Mouse (Mus musculus): ENCODE results near the gene Tex45. TPM values are rescaled to one million over a fixed set of nuclear protein-coding genes. Genes with fewer than 3 reads are reported as not detected.
A peak's percentile ranks its signal among the peaks of the same experiment; 100 is the strongest.

The Tex45 gene
- total RNA-seq, 1 experiment, result not detected

- Histone ChIP-seq H3K9me3 (ENCODE audit: control insufficient read depth, insufficient read depth, low read depth, low read length) (no peaks in the 10 kb centered on the region), H3K4me3 (ENCODE audit: insufficient read depth in 1 of 2, low read depth in 1 of 2, low read length in 2 of 2, poor library complexity in 1 of 2, severe bottlenecking in 1 of 2) (peak overlapping the region; percentile 52 to 67), H3K36me3 (ENCODE audit: control insufficient read depth, insufficient read depth, low read length, poor library complexity, severe bottlenecking) (no peaks in the 10 kb centered on the region), H3K4me1 (ENCODE audit: control insufficient read depth in 2 of 2, insufficient read depth in 2 of 2, low read length in 2 of 2, poor library complexity in 1 of 2) (peaks cover 6 to 7% of the 10 kb centered on the region in 2 experiments; a peak in 3 of 4 replicates), H3K9ac (ENCODE audit: insufficient read depth, low read depth, low read length, poor library complexity, severe bottlenecking) (peak overlapping the region; percentile 38), H3K27ac (ENCODE audit: insufficient read depth, low read depth, low read length, poor library complexity, severe bottlenecking) (no peak overlapping the region)
- TF ChIP-seq CHD2 (IDR thresholded peaks at IDR 0.05; ENCODE audit: low read depth, low read length) (no peak), ZC3H11A (IDR thresholded peaks at IDR 0.05; ENCODE audit: borderline replicate concordance, low read depth, low read length) (no peak), MAFK (IDR thresholded peaks at IDR 0.05; ENCODE audit: insufficient read depth, low read depth, low read length) (no peak)
- in situ Hi-C loops (cut with MboI; ENCODE audit: low sequenced_read_pairs in 2 of 2, unreplicated experiment in 2 of 2), result no loop called here
- no peak for DNase-seq (ENCODE audit: low read depth, low spot score)
Observed at GRCm38 (mm10) chr8:3496428-3496748, 25.7 kb downstream of the Tex45 start.

GRCm38 (mm10) chr8:3498583-3498982 lies 27.9 kb downstream of the Tex45 start:
- Histone ChIP-seq H3K4me3 (ENCODE audit: insufficient read depth in 1 of 2, low read depth in 1 of 2, low read length in 2 of 2, poor library complexity in 1 of 2, severe bottlenecking in 1 of 2) (no peak overlapping the region), H3K9ac (ENCODE audit: insufficient read depth, low read depth, low read length, poor library complexity, severe bottlenecking) (no peak overlapping the region), H3K36me3 (ENCODE audit: control insufficient read depth, insufficient read depth, low read length, poor library complexity, severe bottlenecking) (no peaks in the 10 kb centered on the region; the same call in 1 of the 2 replicates), H3K27ac (ENCODE audit: insufficient read depth, low read depth, low read length, poor library complexity, severe bottlenecking) (no peak overlapping the region), H3K9me3 (ENCODE audit: control insufficient read depth, insufficient read depth, low read depth, low read length) (no peaks in the 10 kb centered on the region), H3K4me1 (ENCODE audit: control insufficient read depth in 2 of 2, insufficient read depth in 2 of 2, low read length in 2 of 2, poor library complexity in 1 of 2) (peaks cover 3 to 7% of the 10 kb centered on the region in 2 experiments; a peak in 3 of 4 replicates)
- no peak for TF ChIP-seq ZNF384 (IDR thresholded peaks at IDR 0.05; ENCODE audit: low read depth, low read length)
- DNase-seq (ENCODE audit: low read depth, low spot score), result no peak
- in situ Hi-C loops (cut with MboI; ENCODE audit: low sequenced_read_pairs in 2 of 2, unreplicated experiment in 2 of 2), result no loop called here

GRCm38 (mm10) chr8:3499751-3500150 lies 29.1 kb downstream of the Tex45 start:
- H3K27ac ChIP-seq (ENCODE audit: insufficient read depth, low read depth, low read length, poor library complexity, severe bottlenecking), result no peak overlapping the region; the same call in 1 of the 2 replicates
- H3K36me3 ChIP-seq (ENCODE audit: control insufficient read depth, insufficient read depth, low read length, poor library complexity, severe bottlenecking), result no peaks in the 10 kb centered on the region; the same call in 1 of the 2 replicates
- peaks cover 2 to 7% of the 10 kb centered on the region in 2 experiments; a peak in 2 of 4 replicates for H3K4me1 ChIP-seq (ENCODE audit: control insufficient read depth in 2 of 2, insufficient read depth in 2 of 2, low read length in 2 of 2, poor library complexity in 1 of 2)
- in situ Hi-C loops (cut with MboI; ENCODE audit: low sequenced_read_pairs in 2 of 2, unreplicated experiment in 2 of 2), result no loop called here
- H3K4me3 ChIP-seq (ENCODE audit: insufficient read depth in 1 of 2, low read depth in 1 of 2, low read length in 2 of 2, poor library complexity in 1 of 2, severe bottlenecking in 1 of 2), result peak overlapping the region; percentile 66 to 76
- TF ChIP-seq HCFC1 (IDR thresholded peaks at IDR 0.05; ENCODE audit: borderline replicate concordance, insufficient read depth, low read length), result no peak
- DNase-seq (ENCODE audit: low read depth, low spot score), result no peak
- H3K9ac ChIP-seq (ENCODE audit: insufficient read depth, low read depth, low read length, poor library complexity, severe bottlenecking), result peak overlapping the region; percentile 82
- no peaks in the 10 kb centered on the region for H3K9me3 ChIP-seq (ENCODE audit: control insufficient read depth, insufficient read depth, low read depth, low read length)

- TF ChIP-seq MAFK (IDR thresholded peaks at IDR 0.05; ENCODE audit: insufficient read depth, low read depth, low read length), result no peak
- TF ChIP-seq HCFC1 (IDR thresholded peaks at IDR 0.05; ENCODE audit: borderline replicate concordance, insufficient read depth, low read length), result peak; percentile 78
- no peak for TF ChIP-seq ZC3H11A (IDR thresholded peaks at IDR 0.05; ENCODE audit: borderline replicate concordance, low read depth, low read length)
- TF ChIP-seq ZNF384 (IDR thresholded peaks at IDR 0.05; ENCODE audit: low read depth, low read length), result no peak
- no peak for TF ChIP-seq CHD2 (IDR thresholded peaks at IDR 0.05; ENCODE audit: low read depth, low read length)
- H3K4me3 ChIP-seq (ENCODE audit: insufficient read depth in 1 of 2, low read depth in 1 of 2, low read length in 2 of 2, poor library complexity in 1 of 2, severe bottlenecking in 1 of 2), result peak within 1 kb of the TSS; percentile 76 to 93
- H3K4me1 ChIP-seq (ENCODE audit: control insufficient read depth in 2 of 2, insufficient read depth in 2 of 2, low read length in 2 of 2, poor library complexity in 1 of 2), result peaks cover 0 to 7% of the 10 kb centered on the region in 2 experiments; a peak in 2 of 4 replicates
- in situ Hi-C loops (cut with MboI; ENCODE audit: low sequenced_read_pairs in 2 of 2, unreplicated experiment in 2 of 2), result no loop called here
- peak within 1 kb of the TSS; percentile 91 for H3K9ac ChIP-seq (ENCODE audit: insufficient read depth, low read depth, low read length, poor library complexity, severe bottlenecking)
- no peaks in the 10 kb centered on the region for H3K9me3 ChIP-seq (ENCODE audit: control insufficient read depth, insufficient read depth, low read depth, low read length)
- H3K36me3 ChIP-seq (ENCODE audit: control insufficient read depth, insufficient read depth, low read length, poor library complexity, severe bottlenecking), result no peaks in the 10 kb centered on the region; the same call in 1 of the 2 replicates
- peak; percentile 93 for DNase-seq (ENCODE audit: low read depth, low spot score)
- H3K27ac ChIP-seq (ENCODE audit: insufficient read depth, low read depth, low read length, poor library complexity, severe bottlenecking), result no peak within 1 kb of the TSS; the same call in 1 of the 2 replicates
Observed at GRCm38 (mm10) chr8:3500235-3501090, 29.8 kb downstream of the Tex45 start, which contains the start of gene Mcoln1. Mcoln1 (plus strand) TSS chr8:3500457.

- Histone ChIP-seq H3K9ac (ENCODE audit: insufficient read depth, low read depth, low read length, poor library complexity, severe bottlenecking) (no peak overlapping the region), H3K4me3 (ENCODE audit: insufficient read depth in 1 of 2, low read depth in 1 of 2, low read length in 2 of 2, poor library complexity in 1 of 2, severe bottlenecking in 1 of 2) (no peak overlapping the region), H3K4me1 (ENCODE audit: control insufficient read depth in 2 of 2, insufficient read depth in 2 of 2, low read length in 2 of 2, poor library complexity in 1 of 2) (no peaks in the 10 kb centered on the region; a peak in 1 of 4 replicates), H3K36me3 (ENCODE audit: control insufficient read depth, insufficient read depth, low read length, poor library complexity, severe bottlenecking) (peaks cover 8% of the 10 kb centered on the region), H3K9me3 (ENCODE audit: control insufficient read depth, insufficient read depth, low read depth, low read length) (no peaks in the 10 kb centered on the region), H3K27ac (ENCODE audit: insufficient read depth, low read depth, low read length, poor library complexity, severe bottlenecking) (no peak overlapping the region)
- no peak for TF ChIP-seq ZNF384 (IDR thresholded peaks at IDR 0.05; ENCODE audit: low read depth, low read length)
- TF ChIP-seq CHD2 (IDR thresholded peaks at IDR 0.05; ENCODE audit: low read depth, low read length), result no peak
- no peak for TF ChIP-seq MAFK (IDR thresholded peaks at IDR 0.05; ENCODE audit: insufficient read depth, low read depth, low read length)
- TF ChIP-seq HCFC1 (IDR thresholded peaks at IDR 0.05; ENCODE audit: borderline replicate concordance, insufficient read depth, low read length), result no peak
- no peak for TF ChIP-seq ZC3H11A (IDR thresholded peaks at IDR 0.05; ENCODE audit: borderline replicate concordance, low read depth, low read length)
- in situ Hi-C loops (cut with MboI; ENCODE audit: low sequenced_read_pairs in 2 of 2, unreplicated experiment in 2 of 2), result no loop called here
- DNase-seq (ENCODE audit: low read depth, low spot score), result no peak
Observed at GRCm38 (mm10) chr8:3502217-3502616, 31.6 kb downstream of the Tex45 start.

Data from ES-E14 (cell line).